Mouse (Mus musculus): ENCODE data around the gene Hint2. TPM values are rescaled to one million over a fixed set of nuclear protein-coding genes. Genes with fewer than 3 reads are reported as not detected.

Gene Hint2
- polyA plus RNA-seq, 1 experiment from 2014 or later: 84.0 TPM

GRCm38 (mm10) chr4:43655656-43656338, 469 bp downstream of the Hint2 start:
- no peak for TF ChIP-seq CTCF (IDR thresholded peaks at IDR 0.05; ENCODE audit: low read depth)
- ATAC-seq (ENCODE audit: insufficient read depth) (no peak), DNase-seq (no peak)
- WGBS: 5% methylated on average over 34 of the region's 34 CpGs
- H3K4me2 ChIP-seq: peak overlapping the region; percentile 89
- H3K27me3 ChIP-seq (ENCODE audit: insufficient read depth, low read length): no peaks in the 10 kb centered on the region
- H3K4me3 ChIP-seq (ENCODE audit: low read depth, low read length): peak overlapping the region; percentile 79
- H3K4me1 ChIP-seq (ENCODE audit: insufficient read depth): no peaks in the 10 kb centered on the region
- no peaks in the 10 kb centered on the region for H3K9me3 ChIP-seq (ENCODE audit: low read depth, low read length)
- H3K36me3 ChIP-seq (ENCODE audit: insufficient read depth): no peaks in the 10 kb centered on the region
- peak overlapping the region; percentile 85 for H3K27ac ChIP-seq (ENCODE audit: low read depth)
- peak overlapping the region; percentile 80 for H3K9ac ChIP-seq

- Histone ChIP-seq H3K9me3 (ENCODE audit: low read depth, low read length) (peaks cover 5% of the 10 kb centered on the region; the same call in 1 of the 2 replicates), H3K27ac (ENCODE audit: low read depth) (no peak within 1 kb of the TSS), H3K9ac (no peak within 1 kb of the TSS), H3K4me1 (ENCODE audit: insufficient read depth) (no peaks in the 10 kb centered on the region), H3K4me2 (peak within 1 kb of the TSS; percentile 55), H3K4me3 (ENCODE audit: low read depth, low read length) (peak within 1 kb of the TSS; percentile 29), H3K27me3 (ENCODE audit: insufficient read depth, low read length) (no peaks in the 10 kb centered on the region), H3K36me3 (ENCODE audit: insufficient read depth) (0 out of 2 replicates have a peak, but pooled peaks cover 8% of the 10 kb centered on the region)
- no peak for TF ChIP-seq CTCF (IDR thresholded peaks at IDR 0.05; ENCODE audit: low read depth)
- DNase-seq: peak; percentile 78
- ATAC-seq (ENCODE audit: insufficient read depth): 0 out of 2 replicates have a peak, but pooled peaks have one; percentile 30
- WGBS: 12% methylated on average over 24 of the region's 24 CpGs
Observed at GRCm38 (mm10) chr4:43653161-43654015, 2.9 kb downstream of the Hint2 start, which contains the start of gene Spag8. TSS of gene Spag8 (minus strand) at chr4:43653594.

GRCm38 (mm10) chr4:43652726-43653125, 3.5 kb downstream of the Hint2 start:
- DNase-seq: no peak
- WGBS: 90% methylated on average over 4 of the region's 4 CpGs
- H3K9ac ChIP-seq: no peak overlapping the region
- ATAC-seq (ENCODE audit: insufficient read depth): no peak
- H3K27me3 ChIP-seq (ENCODE audit: insufficient read depth, low read length): no peaks in the 10 kb centered on the region
- H3K27ac ChIP-seq (ENCODE audit: low read depth): no peak overlapping the region
- 0 out of 2 replicates have a peak, but pooled peaks cover 8% of the 10 kb centered on the region for H3K36me3 ChIP-seq (ENCODE audit: insufficient read depth)
- peak overlapping the region; percentile 55 for H3K4me2 ChIP-seq
- H3K9me3 ChIP-seq (ENCODE audit: low read depth, low read length): peaks cover 5% of the 10 kb centered on the region; the same call in 1 of the 2 replicates
- no peaks in the 10 kb centered on the region for H3K4me1 ChIP-seq (ENCODE audit: insufficient read depth)
- no peak for TF ChIP-seq CTCF (IDR thresholded peaks at IDR 0.05; ENCODE audit: low read depth)
- H3K4me3 ChIP-seq (ENCODE audit: low read depth, low read length): peak overlapping the region; percentile 29; the same call in 1 of the 2 replicates

GRCm38 (mm10) chr4:43649783-43650182, 6.5 kb downstream of the Hint2 start:
- H3K36me3 ChIP-seq (ENCODE audit: insufficient read depth): peaks cover 8% of the 10 kb centered on the region; the same call in 1 of the 2 replicates
- 92% methylated on average over 3 of the region's 3 CpGs for WGBS

GRCm38 (mm10) chr4:43640491-43640890, 15.8 kb downstream of the Hint2 start:
- H3K4me2 ChIP-seq: no peak overlapping the region
- no peaks in the 10 kb centered on the region for H3K27me3 ChIP-seq (ENCODE audit: insufficient read depth, low read length)
- WGBS: 76% methylated on average over 6 of the region's 6 CpGs
- ATAC-seq (ENCODE audit: insufficient read depth): no peak
- no peaks in the 10 kb centered on the region for H3K4me1 ChIP-seq (ENCODE audit: insufficient read depth)
- H3K36me3 ChIP-seq (ENCODE audit: insufficient read depth): no peaks in the 10 kb centered on the region
- DNase-seq: no peak
- H3K9me3 ChIP-seq (ENCODE audit: low read depth, low read length): no peaks in the 10 kb centered on the region
- no peak overlapping the region for H3K9ac ChIP-seq
- no peak overlapping the region for H3K4me3 ChIP-seq (ENCODE audit: low read depth, low read length)
- no peak for TF ChIP-seq CTCF (IDR thresholded peaks at IDR 0.05; ENCODE audit: low read depth)
- no peak overlapping the region for H3K27ac ChIP-seq (ENCODE audit: low read depth)

More at GRCm38 (mm10) chr4:43649783-43650182, 6.5 kb downstream of the Hint2 start:
- no peak overlapping the region for H3K4me2 ChIP-seq
- ATAC-seq (ENCODE audit: insufficient read depth): no peak
- no peaks in the 10 kb centered on the region for H3K4me1 ChIP-seq (ENCODE audit: insufficient read depth)
- H3K4me3 ChIP-seq (ENCODE audit: low read depth, low read length): no peak overlapping the region
- TF ChIP-seq CTCF (IDR thresholded peaks at IDR 0.05; ENCODE audit: low read depth): peak; percentile 35
- no peak for DNase-seq
- no peak overlapping the region for H3K27ac ChIP-seq (ENCODE audit: low read depth)
- no peak overlapping the region for H3K9ac ChIP-seq
- no peaks in the 10 kb centered on the region for H3K27me3 ChIP-seq (ENCODE audit: insufficient read depth, low read length)
- H3K9me3 ChIP-seq (ENCODE audit: low read depth, low read length): peaks cover 5% of the 10 kb centered on the region; the same call in 1 of the 2 replicates

- no peak overlapping the region for H3K4me3 ChIP-seq (ENCODE audit: low read depth, low read length)
- 66% methylated on average over 9 of the region's 9 CpGs for WGBS
- ATAC-seq (ENCODE audit: insufficient read depth): no peak
Observed at GRCm38 (mm10) chr4:43640076-43640475, 16.2 kb downstream of the Hint2 start.

GRCm38 (mm10) chr4:43636751-43637150, 19.5 kb downstream of the Hint2 start:
- TF ChIP-seq CTCF (IDR thresholded peaks at IDR 0.05; ENCODE audit: low read depth): no peak
- no peak overlapping the region for H3K27ac ChIP-seq (ENCODE audit: low read depth)
- H3K4me2 ChIP-seq: no peak overlapping the region
- no peaks in the 10 kb centered on the region for H3K9me3 ChIP-seq (ENCODE audit: low read depth, low read length)
- no peak overlapping the region for H3K4me3 ChIP-seq (ENCODE audit: low read depth, low read length)
- DNase-seq (no peak), ATAC-seq (ENCODE audit: insufficient read depth) (no peak)
- 0 out of 2 replicates have a peak, but pooled peaks cover 7% of the 10 kb centered on the region for H3K4me1 ChIP-seq (ENCODE audit: insufficient read depth)
- H3K9ac ChIP-seq: no peak overlapping the region
- 67% methylated on average over 6 of the region's 6 CpGs for WGBS
- H3K36me3 ChIP-seq (ENCODE audit: insufficient read depth): no peaks in the 10 kb centered on the region
- H3K27me3 ChIP-seq (ENCODE audit: insufficient read depth, low read length): peaks cover 7% of the 10 kb centered on the region

More at GRCm38 (mm10) chr4:43640076-43640475, 16.2 kb downstream of the Hint2 start:
- DNase-seq: no peak
- H3K36me3 ChIP-seq (ENCODE audit: insufficient read depth): no peaks in the 10 kb centered on the region
- no peak overlapping the region for H3K27ac ChIP-seq (ENCODE audit: low read depth)
- H3K4me2 ChIP-seq: no peak overlapping the region
- H3K27me3 ChIP-seq (ENCODE audit: insufficient read depth, low read length): no peaks in the 10 kb centered on the region
- no peak overlapping the region for H3K9ac ChIP-seq
- no peak for TF ChIP-seq CTCF (IDR thresholded peaks at IDR 0.05; ENCODE audit: low read depth)
- H3K9me3 ChIP-seq (ENCODE audit: low read depth, low read length): no peaks in the 10 kb centered on the region
- H3K4me1 ChIP-seq (ENCODE audit: insufficient read depth): no peaks in the 10 kb centered on the region
